Comparison of ENCODE assay signal across 11 mouse cellular contexts in the genomic region with DNA sequence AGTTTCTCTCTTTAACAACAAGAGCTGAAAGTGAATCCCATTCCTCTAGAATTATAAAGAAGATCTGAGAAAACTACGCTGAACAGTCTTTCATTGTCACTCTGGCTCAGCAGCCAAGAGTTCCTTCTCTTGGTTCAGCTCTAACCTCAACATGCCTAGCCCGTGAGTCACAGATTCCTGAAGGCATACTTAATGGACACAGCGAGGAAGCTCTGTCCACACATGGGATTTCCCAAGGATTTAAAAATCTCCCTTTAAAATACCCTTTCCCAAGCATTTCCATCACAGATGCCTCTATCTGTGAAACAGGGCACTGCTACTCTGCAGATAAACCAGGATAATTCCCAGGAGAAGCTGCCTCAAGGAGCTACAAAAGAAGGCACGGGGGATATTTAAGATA. TPM values are rescaled to one million over a fixed set of nuclear protein-coding genes. Genes with fewer than 3 reads are reported as not detected.
DNase-seq lines count a peak whose midpoint lies in the region; ATAC-seq and TF ChIP-seq lines count a peak whose summit lies in the region.
"Had no signal": no experiment of that assay in that cellular context is flagged by ENCODE, and none has a peak within 500 bp of the region (broad histone marks: within the 10 kb centered on the region; RNA-seq: fewer than 3 reads in every experiment).

No protein-coding gene starts in this region.

- no peak for TF ChIP-seq POLR2A in lung, adult 2 months (IDR thresholded peaks at IDR 0.05; ENCODE audit: borderline replicate concordance, extremely low read depth, low read depth, low read length)

- TF ChIP-seq CTCF in forebrain, postnatal 0 days (IDR thresholded peaks at IDR 0.05; ENCODE audit: low read depth): peak; percentile 12; the same call in 1 of the 2 replicates
- no peak for TF ChIP-seq CTCF in lung, adult 2 months (IDR thresholded peaks at IDR 0.05; ENCODE audit: insufficient read depth, low read length)

- H3K27ac ChIP-seq in forebrain, postnatal 0 days (ENCODE audit: low read depth, low read length): no peak overlapping the region
- H3K27ac ChIP-seq in forebrain, embryonic 15.5 days (replicated peaks): no peak overlapping the region
- no peak overlapping the region for H3K27ac ChIP-seq in hindbrain, embryonic 16.5 days (ENCODE audit: low read depth, low read length)
- H3K27ac ChIP-seq in midbrain, embryonic 15.5 days: no peak overlapping the region
- H3K27ac ChIP-seq: hindbrain, embryonic 13.5 days had no signal

- H3K9ac ChIP-seq in forebrain, postnatal 0 days: no peak overlapping the region
- H3K9ac ChIP-seq in forebrain, embryonic 15.5 days (replicated peaks): no peak overlapping the region
- no peak overlapping the region for H3K9ac ChIP-seq in hindbrain, embryonic 16.5 days (ENCODE audit: low read depth, low read length)
- H3K9ac ChIP-seq in midbrain, embryonic 15.5 days: no peak overlapping the region
- H3K9ac ChIP-seq: hindbrain, embryonic 13.5 days had no signal

- intact Hi-C loops in left cerebral cortex, postnatal 4 days (cut with DNase I): no loop called here

- WGBS in forebrain, postnatal 0 days: 76% methylated on average over 4 of the region's 4 CpGs
- WGBS in forebrain, embryonic 15.5 days: 88% methylated on average over 4 of the region's 4 CpGs
- 44% methylated on average over 4 of the region's 4 CpGs for WGBS in lung, adult 2 months
- WGBS in hindbrain, embryonic 16.5 days: 83% methylated on average over 4 of the region's 4 CpGs
- WGBS in midbrain, embryonic 15.5 days: 78% methylated on average over 4 of the region's 4 CpGs

- no peak overlapping the region for H3K4me2 ChIP-seq in forebrain, postnatal 0 days (ENCODE audit: low read depth)
- H3K4me2 ChIP-seq in forebrain, embryonic 15.5 days (replicated peaks): no peak overlapping the region
- no peak overlapping the region for H3K4me2 ChIP-seq in hindbrain, embryonic 16.5 days (ENCODE audit: low read length)
- H3K4me2 ChIP-seq in midbrain, embryonic 15.5 days: no peak overlapping the region
- H3K4me2 ChIP-seq: hindbrain, embryonic 13.5 days had no signal

- H3K4me3 ChIP-seq in forebrain, postnatal 0 days (ENCODE audit: low read depth, low read length): no peak overlapping the region
- no peak overlapping the region for H3K4me3 ChIP-seq in forebrain, embryonic 15.5 days
- H3K4me3 ChIP-seq in lung, adult 2 months (replicated peaks; ENCODE audit: extremely low read depth, low read depth, low read length): no peak overlapping the region
- no peak overlapping the region for H3K4me3 ChIP-seq in hindbrain, embryonic 16.5 days (ENCODE audit: low read length)
- no peak overlapping the region for H3K4me3 ChIP-seq in midbrain, embryonic 15.5 days
- H3K4me3 ChIP-seq: hindbrain, embryonic 13.5 days had no signal

- no peaks in the 10 kb centered on the region for H3K36me3 ChIP-seq in forebrain, postnatal 0 days (ENCODE audit: insufficient read depth)
- H3K36me3 ChIP-seq in forebrain, embryonic 15.5 days: no peaks in the 10 kb centered on the region
- H3K36me3 ChIP-seq in hindbrain, embryonic 16.5 days (ENCODE audit: control insufficient read depth, insufficient read depth, low read length): no peaks in the 10 kb centered on the region
- no peaks in the 10 kb centered on the region for H3K36me3 ChIP-seq in midbrain, embryonic 15.5 days (replicated peaks)
- H3K36me3 ChIP-seq: hindbrain, embryonic 13.5 days had no signal

- no peaks in the 10 kb centered on the region for H3K9me3 ChIP-seq in forebrain, postnatal 0 days (ENCODE audit: low read length)
- no peaks in the 10 kb centered on the region for H3K9me3 ChIP-seq in forebrain, embryonic 15.5 days
- no peaks in the 10 kb centered on the region for H3K9me3 ChIP-seq in hindbrain, embryonic 16.5 days (ENCODE audit: control insufficient read depth, low read length)
- H3K9me3 ChIP-seq in midbrain, embryonic 15.5 days: no peaks in the 10 kb centered on the region
- H3K9me3 ChIP-seq: hindbrain, embryonic 13.5 days had no signal

- no peaks in the 10 kb centered on the region for H3K27me3 ChIP-seq in forebrain, postnatal 0 days (ENCODE audit: insufficient read depth, low read length)
- H3K27me3 ChIP-seq in forebrain, embryonic 15.5 days: no peaks in the 10 kb centered on the region
- no peaks in the 10 kb centered on the region for H3K27me3 ChIP-seq in hindbrain, embryonic 16.5 days (replicated peaks; ENCODE audit: control insufficient read depth, insufficient read depth, low read length)
- no peaks in the 10 kb centered on the region for H3K27me3 ChIP-seq in midbrain, embryonic 15.5 days (replicated peaks)
- H3K27me3 ChIP-seq: hindbrain, embryonic 13.5 days had no signal

- no peaks in the 10 kb centered on the region for H3K4me1 ChIP-seq in forebrain, postnatal 0 days (ENCODE audit: insufficient read depth)
- H3K4me1 ChIP-seq in forebrain, embryonic 15.5 days: no peaks in the 10 kb centered on the region
- H3K4me1 ChIP-seq in lung, adult 2 months (ENCODE audit: control insufficient read depth, insufficient read depth, low read length): no peaks in the 10 kb centered on the region
- no peaks in the 10 kb centered on the region for H3K4me1 ChIP-seq in hindbrain, embryonic 16.5 days (ENCODE audit: control insufficient read depth, insufficient read depth, low read depth, low read length)
- H3K4me1 ChIP-seq in midbrain, embryonic 15.5 days: no peaks in the 10 kb centered on the region
- H3K4me1 ChIP-seq: hindbrain, embryonic 13.5 days had no signal

- ATAC-seq in forebrain, postnatal 0 days: no peak
- no peak for ATAC-seq in forebrain, embryonic 15.5 days (replicated peaks)
- ATAC-seq in hindbrain, embryonic 16.5 days: no peak
- ATAC-seq in midbrain, embryonic 15.5 days (replicated peaks): no peak

- DNase-seq in forebrain, postnatal 0 days: no peak
- peak; percentile 79 for DNase-seq in adipocyte (ENCODE audit: low spot score)
- DNase-seq in heart, adult 9 months (ENCODE audit: low spot score in 2 of 2): peak; percentile 62 to 63
- DNase-seq in lung, adult 2 months: peak; percentile 32
- DNase-seq in left cerebral cortex, postnatal 4 days: no peak
- DNase-seq: right cerebral cortex, postnatal 25 days had no signal

RNA-seq across cellular contexts. Expression of a gene that starts 15.0 kb away (rescaled TPM):
- not detected in 2 replicates for total RNA-seq in forebrain, postnatal 0 days (2014; rRNA removed)
- polyA plus RNA-seq in forebrain, postnatal 0 days (2015; fragmentation: Nextera tagmentation; extraction: Ambion mirVana): 0.25 and 0.48 TPM in 2 replicates
- 0.24 TPM in 1 of 2 replicates, not detected in the other for polyA plus RNA-seq in forebrain, embryonic 15.5 days (2015; fragmentation: Nextera tagmentation; extraction: Ambion mirVana)
- polyA plus RNA-seq in lung, adult 2 months (2012; rRNA removed): 1.9 and 2.5 TPM in 2 replicates
- polyA plus RNA-seq in hindbrain, embryonic 16.5 days (2015; fragmentation: Nextera tagmentation; extraction: Ambion mirVana): 0.41 and 0.64 TPM in 2 replicates
- under 1 TPM; 0.50 to 0.68 TPM for total RNA-seq in left cerebral cortex, postnatal 4 days (2021)
- polyA plus RNA-seq in midbrain, embryonic 15.5 days (2015; fragmentation: Nextera tagmentation; extraction: Ambion mirVana): 0.22 and 0.31 TPM in 2 replicates
- polyA plus RNA-seq: hindbrain, embryonic 13.5 days had no signal

RNA-seq across cellular contexts. Expression of a gene that starts 27.6 kb away (rescaled TPM):
- not detected in 2 replicates for total RNA-seq in forebrain, postnatal 0 days (2014; rRNA removed)
- not detected in 2 replicates for polyA plus RNA-seq in forebrain, postnatal 0 days (2015; fragmentation: Nextera tagmentation; extraction: Ambion mirVana)
- polyA plus RNA-seq in forebrain, embryonic 15.5 days (2015; fragmentation: Nextera tagmentation; extraction: Ambion mirVana): not detected in 2 replicates
- polyA plus RNA-seq in lung, adult 2 months (2012; rRNA removed): 2.2 TPM in 2 replicates
- not detected in 2 replicates for polyA plus RNA-seq in hindbrain, embryonic 16.5 days (2015; fragmentation: Nextera tagmentation; extraction: Ambion mirVana)
- total RNA-seq in left cerebral cortex, postnatal 4 days (2021): not detected
- not detected in 2 replicates for polyA plus RNA-seq in midbrain, embryonic 15.5 days (2015; fragmentation: Nextera tagmentation; extraction: Ambion mirVana)
- polyA plus RNA-seq: embryonic facial prominence, embryonic 11.5 days; hindbrain, embryonic 13.5 days had no signal

RNA-seq across cellular contexts. Expression of a gene that starts 54.9 kb away (rescaled TPM):
- total RNA-seq in forebrain, postnatal 0 days (2014; rRNA removed): 74.5 and 76.1 TPM in 2 replicates
- 43.3 and 46.6 TPM in 2 replicates for polyA plus RNA-seq in forebrain, postnatal 0 days (2015; fragmentation: Nextera tagmentation; extraction: Ambion mirVana)
- polyA plus RNA-seq in forebrain, embryonic 15.5 days (2015; fragmentation: Nextera tagmentation; extraction: Ambion mirVana): 69.0 and 70.5 TPM in 2 replicates
- polyA plus RNA-seq in lung, adult 2 months (2012; rRNA removed): 21.9 and 40.0 TPM in 2 replicates
- 59.4 and 61.8 TPM in 2 replicates for polyA plus RNA-seq in hindbrain, embryonic 16.5 days (2015; fragmentation: Nextera tagmentation; extraction: Ambion mirVana)
- 10 to 100 TPM; 28.8 to 29.2 TPM for total RNA-seq in left cerebral cortex, postnatal 4 days (2021)
- 59.7 and 65.4 TPM in 2 replicates for polyA plus RNA-seq in midbrain, embryonic 15.5 days (2015; fragmentation: Nextera tagmentation; extraction: Ambion mirVana)

Comparison
In these comparisons a context has a peak if more than half of its experiments do, and no peak if none do; other contexts are left out.
1. DNase-seq: peak in adipocyte (single experiment), heart, adult 9 months (2 of 2) and lung, adult 2 months (single experiment); none in forebrain, postnatal 0 days (single experiment) and left cerebral cortex, postnatal 4 days (single experiment).